Mouse (Mus musculus) heart, adult 2 months (tissue): ENCODE results near the gene Cptp.

Experiments
- CTCF ChIP-seq: fragments of 200-600 bp; IDR thresholded peaks from 2 replicates; pipeline ENCODE4 v1.8.1; 2022; ENCODE audit warnings: antibody characterized with exemption, mild to moderate bottlenecking, moderate library complexity
- POLR2A ChIP-seq: fragments of 200-500 bp; IDR thresholded peaks from 2 replicates; pipeline ENCODE4 v1.6.1; 2011; ENCODE audit warnings: mild to moderate bottlenecking, low read depth, low read length, control low read depth; ENCODE audit not compliant: insufficient read depth

DNA sequence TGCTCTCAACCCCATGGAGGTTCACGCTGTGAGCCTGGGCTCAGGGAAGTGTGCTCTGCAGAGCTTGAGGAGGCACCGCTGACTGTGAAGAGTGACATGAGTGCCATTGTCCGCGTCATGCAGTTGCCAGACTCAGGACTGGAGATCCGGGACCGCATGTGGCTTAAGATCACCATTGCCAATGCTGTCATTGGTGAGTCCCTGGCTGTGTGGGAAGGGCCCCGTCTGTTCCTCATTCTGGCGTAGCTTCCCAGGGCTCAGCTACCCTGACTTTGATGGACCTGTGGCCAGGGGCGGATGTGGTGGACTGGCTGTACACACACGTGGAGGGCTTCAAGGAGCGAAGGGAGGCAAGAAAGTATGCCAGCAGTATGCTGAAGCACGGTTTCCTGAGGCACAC is 13.2 kb downstream of the Cptp start:
- TF ChIP-seq CTCF: no peak
- no peak for TF ChIP-seq POLR2A
